Mouse (Mus musculus) bone marrow macrophage, adult 2 months (primary cell): ENCODE results near the gene Togaram2.

Source experiments
- CTCF ChIP-seq: IDR thresholded peaks from 2 replicates; pipeline ENCODE4 v1.5.1; 2012; ENCODE audit warnings: low read depth, mild to moderate bottlenecking, low read length, moderate library complexity
- POLR2A ChIP-seq: IDR thresholded peaks from 2 replicates; pipeline ENCODE4 v1.6.1; 2012; ENCODE audit warnings: mild to moderate bottlenecking, low read depth, low read length, borderline replicate concordance

DNA sequence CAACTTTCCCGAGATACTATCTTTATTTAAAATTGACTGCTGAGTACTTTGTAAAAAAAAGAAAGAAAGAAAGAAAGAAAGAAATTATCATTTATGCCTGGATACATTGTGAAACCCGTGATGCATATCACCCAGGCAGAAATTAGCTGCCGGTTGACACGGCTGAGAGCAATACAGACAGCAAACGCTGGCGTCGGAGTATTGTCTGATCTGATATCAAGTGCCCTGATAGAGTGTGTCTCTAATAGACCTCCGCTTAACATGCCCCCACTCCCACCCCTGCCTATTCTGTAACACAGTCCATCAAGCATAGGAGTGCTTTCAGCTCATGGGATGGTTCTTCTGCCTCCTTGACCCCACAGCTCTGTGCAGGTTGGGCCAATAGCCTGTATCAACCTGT is 74.5 kb downstream of the Togaram2 start:
- TF ChIP-seq CTCF (no peak), POLR2A (no peak)
